Mouse (Mus musculus): ENCODE data around the gene Myo9a. TPM values are rescaled to one million over a fixed set of nuclear protein-coding genes. Genes with fewer than 3 reads are reported as not detected.

Gene Myo9a
- polyA plus RNA-seq, 1 experiment from 2014 or later, result 28.1 TPM

Other genes starting within 250 kb of the Myo9a start
- gene Hexa, start 211.4 kb upstream of the Myo9a start, polyA plus RNA-seq (2015; fragmentation: Nextera tagmentation; extraction: Ambion mirVana), result 61.2 and 67.6 TPM in 2 replicates
- 0.42 and 0.67 TPM in 2 replicates for gene Tmem202, start 211.0 kb upstream of the Myo9a start, polyA plus RNA-seq (2015; fragmentation: Nextera tagmentation; extraction: Ambion mirVana)
- gene Celf6, start 173.0 kb upstream of the Myo9a start, polyA plus RNA-seq (2015; fragmentation: Nextera tagmentation; extraction: Ambion mirVana), result 58.0 and 61.8 TPM in 2 replicates
- gene Parp6, start 133.6 kb upstream of the Myo9a start, polyA plus RNA-seq (2015; fragmentation: Nextera tagmentation; extraction: Ambion mirVana), result 228 and 229 TPM in 2 replicates
- gene Pkm, start 94.5 kb upstream of the Myo9a start, polyA plus RNA-seq (2015; fragmentation: Nextera tagmentation; extraction: Ambion mirVana), result 1,075 and 1,145 TPM in 2 replicates
- gene Gramd2, start 70.8 kb upstream of the Myo9a start, polyA plus RNA-seq (2015; fragmentation: Nextera tagmentation; extraction: Ambion mirVana), result 4.4 and 4.6 TPM in 2 replicates
- gene Senp8, start 186 bp upstream of the Myo9a start, polyA plus RNA-seq (2015; fragmentation: Nextera tagmentation; extraction: Ambion mirVana), result 11.1 and 14.0 TPM in 2 replicates
- not detected in 2 replicates for gene Nr2e3, start 209.8 kb downstream of the Myo9a start, polyA plus RNA-seq (2015; fragmentation: Nextera tagmentation; extraction: Ambion mirVana)